Mouse (Mus musculus): ENCODE data around the gene Ndufc1.

- TF ChIP-seq CTCF (IDR thresholded peaks at IDR 0.05; ENCODE audit: borderline replicate concordance, insufficient read depth, low read length) (no peak), POLR2A (IDR thresholded peaks at IDR 0.05; ENCODE audit: low read depth, low read length) (no peak)
Measured at GRCm38 (mm10) chr3:51387134-51387451, 21.7 kb downstream of the Ndufc1 start.
